Mouse (Mus musculus) heart, embryonic 14.5 days (tissue): ENCODE data around the gene Cdh23. TPM values are rescaled to one million over a fixed set of nuclear protein-coding genes. Genes with fewer than 3 reads are reported as not detected.
"Not testable (repeated sequence)": the region's sequence is repeated elsewhere in the genome, so short reads cannot be mapped to it uniquely, and the experiment has no call there.

Source experiments
- ATAC-seq: fragments of 200-750 bp; cut with Nextera tagmentation; 2 replicates; pipeline ENCODE4 v1.8.0; 2017; ENCODE audit warnings: low read depth, moderate TSS enrichment; ENCODE audit not compliant: insufficient number of reproducible peaks, insufficient read depth, low FRiP score
- H3K27ac ChIP-seq, 2 experiments: fragments of 200-500 bp in 1 of 2; fragments of 300-500 bp in 1 of 2; sonication (generic) in 1 of 2; replicated peaks in 1 of 2; 2 replicates each; pipeline ENCODE4 v1.5.1; 2012 to 2014; ENCODE audit warnings: low read depth in 2 of 2, low read length in 2 of 2, control low read depth in 1 of 2, mild to moderate bottlenecking in 1 of 2, mixed read lengths in 1 of 2; ENCODE audit not compliant: control insufficient read depth in 1 of 2, insufficient read depth in 1 of 2
- H3K27me3 ChIP-seq: fragments of 300-500 bp; sonication (generic); 2 replicates; pipeline ENCODE4 v1.6.1; 2014; ENCODE audit warnings: mild to moderate bottlenecking, low read length, control low read depth; ENCODE audit not compliant: control insufficient read depth, insufficient read depth
- H3K36me3 ChIP-seq: fragments of 300-500 bp; sonication (generic); 2 replicates; pipeline ENCODE4 v1.6.1; 2014; ENCODE audit warnings: mild to moderate bottlenecking, control low read depth, low read length, mixed read lengths; ENCODE audit not compliant: control insufficient read depth, insufficient read depth
- H3K4me1 ChIP-seq, 2 experiments: fragments of 200-500 bp in 1 of 2; fragments of 300-500 bp in 1 of 2; sonication (generic) in 1 of 2; 2 replicates each; pipeline ENCODE4 v1.6.1; 2012 to 2014; ENCODE audit warnings: low read length in 2 of 2, control low read depth in 1 of 2, mixed read lengths in 1 of 2; ENCODE audit not compliant: control insufficient read depth in 2 of 2, insufficient read depth in 2 of 2
- H3K4me2 ChIP-seq: fragments of 300-500 bp; sonication (generic); 2 replicates; pipeline ENCODE4 v1.6.1; 2014; ENCODE audit warnings: mild to moderate bottlenecking, low read length
- H3K4me3 ChIP-seq, 2 experiments: fragments of 200-500 bp in 1 of 2; fragments of 300-500 bp in 1 of 2; sonication (generic) in 1 of 2; 2 replicates each; pipeline ENCODE4 v1.5.1; 2012 to 2014; ENCODE audit warnings: low read length in 2 of 2, mild to moderate bottlenecking in 2 of 2, control low read depth in 1 of 2, low read depth in 1 of 2, moderate library complexity in 1 of 2; ENCODE audit not compliant: control insufficient read depth in 1 of 2, insufficient read depth in 1 of 2
- H3K9ac ChIP-seq: fragments of 300-500 bp; sonication (generic); 2 replicates; pipeline ENCODE4 v1.6.1; 2014; ENCODE audit warnings: mild to moderate bottlenecking, low read length
- H3K9me3 ChIP-seq: fragments of 300-500 bp; sonication (generic); 2 replicates; pipeline ENCODE4 v1.6.1; 2016; ENCODE audit warnings: low read length, control low read depth; ENCODE audit not compliant: control insufficient read depth
- WGBS: fragments of 180-500 bp; shearing (Covaris S2); extraction: QIAGEN DNeasy Blood & Tissue Kit; methylation state at CpG from one replicate; pipeline ENCODE4 v1.1.7; 2014; 5-methylcytosine and 5-hydroxymethylcytosine counted together
- polyA plus RNA-seq: library from polyadenylated mRNA; unstranded; fragments of >200 nt; fragmentation: Nextera tagmentation; extraction: Ambion mirVana; gene quantifications from 2 replicates; pipeline ENCODE4 v1.2.1, GENCODE M21; 2014

Cdh23 gene
- polyA plus RNA-seq, 1 experiment from 2014 or later = 0.31 TPM

- Histone ChIP-seq H3K36me3 (peaks cover 5% of the 10 kb centered on the region; the same call in 1 of the 2 replicates), H3K4me3 (no peak overlapping the region), H3K9me3 (no peaks in the 10 kb centered on the region), H3K4me2 (no peak overlapping the region), H3K27ac (no peak overlapping the region), H3K27me3 (no peaks in the 10 kb centered on the region), H3K4me1 (no peaks in the 10 kb centered on the region), H3K9ac (no peak overlapping the region)
- 70% methylated on average over 3 of the region's 3 CpGs for WGBS
- no peak for ATAC-seq
Measured at GRCm38 (mm10) chr10:60726896-60727295, 30.6 kb upstream of the Cdh23 start.

GRCm38 (mm10) chr10:60724496-60724895 lies 28.2 kb upstream of the Cdh23 start:
- no peak for ATAC-seq
- no peak overlapping the region for H3K4me2 ChIP-seq

GRCm38 (mm10) chr10:60723345-60723744 lies 27.1 kb upstream of the Cdh23 start:
- H3K27me3 ChIP-seq = no peaks in the 10 kb centered on the region
- no peak overlapping the region for H3K4me2 ChIP-seq
- H3K9me3 ChIP-seq = no peaks in the 10 kb centered on the region
- 63% methylated on average over 1 of the region's 1 CpGs for WGBS
- H3K4me1 ChIP-seq = no peaks in the 10 kb centered on the region
- peaks cover 9% of the 10 kb centered on the region; the same call in 1 of the 2 replicates for H3K36me3 ChIP-seq
- no peak overlapping the region for H3K9ac ChIP-seq
- ATAC-seq = no peak
- H3K27ac ChIP-seq = no peak overlapping the region
- no peak overlapping the region for H3K4me3 ChIP-seq

More at GRCm38 (mm10) chr10:60724496-60724895, 28.2 kb upstream of the Cdh23 start:
- no peaks in the 10 kb centered on the region for H3K4me1 ChIP-seq
- H3K9me3 ChIP-seq = no peaks in the 10 kb centered on the region
- no peaks in the 10 kb centered on the region for H3K27me3 ChIP-seq
- peaks cover 9% of the 10 kb centered on the region; the same call in 1 of the 2 replicates for H3K36me3 ChIP-seq
- no peak overlapping the region for H3K4me3 ChIP-seq
- 69% methylated on average over 6 of the region's 6 CpGs for WGBS
- no peak overlapping the region for H3K27ac ChIP-seq
- no peak overlapping the region for H3K9ac ChIP-seq

- Histone ChIP-seq H3K27ac (no peak overlapping the region), H3K36me3 (peaks cover 9% of the 10 kb centered on the region; the same call in 1 of the 2 replicates), H3K4me1 (no peaks in the 10 kb centered on the region), H3K4me3 (no peak overlapping the region), H3K27me3 (no peaks in the 10 kb centered on the region), H3K9ac (no peak overlapping the region), H3K9me3 (no peaks in the 10 kb centered on the region), H3K4me2 (no peak overlapping the region)
- ATAC-seq = no peak
- 49% methylated on average over 12 of the region's 12 CpGs for WGBS
Measured at GRCm38 (mm10) chr10:60721640-60722039, 25.4 kb upstream of the Cdh23 start.

GRCm38 (mm10) chr10:60720461-60720860 lies 24.2 kb upstream of the Cdh23 start:
- Histone ChIP-seq H3K4me2 (no peak overlapping the region), H3K36me3 (peaks cover 19% of the 10 kb centered on the region), H3K4me1 (no peaks in the 10 kb centered on the region), H3K27ac (no peak overlapping the region), H3K27me3 (no peaks in the 10 kb centered on the region), H3K9me3 (no peaks in the 10 kb centered on the region), H3K9ac (no peak overlapping the region), H3K4me3 (no peak overlapping the region)
- WGBS = 79% methylated on average over 5 of the region's 5 CpGs
- ATAC-seq = no peak

GRCm38 (mm10) chr10:60718491-60718890 lies 22.2 kb upstream of the Cdh23 start:
- Histone ChIP-seq H3K36me3 (peaks cover 26% of the 10 kb centered on the region), H3K9ac (no peak overlapping the region), H3K4me3 (no peak overlapping the region), H3K4me2 (no peak overlapping the region), H3K9me3 (0 out of 2 replicates have a peak, but pooled peaks cover 3% of the 10 kb centered on the region), H3K27ac (no peak overlapping the region), H3K27me3 (no peaks in the 10 kb centered on the region), H3K4me1 (no peaks in the 10 kb centered on the region)
- no peak for ATAC-seq
- WGBS = 86% methylated on average over 2 of the region's 2 CpGs

GRCm38 (mm10) chr10:60716449-60716848 lies 20.2 kb upstream of the Cdh23 start:
- Histone ChIP-seq H3K4me2 (no peak overlapping the region), H3K4me1 (no peaks in the 10 kb centered on the region), H3K4me3 (no peak overlapping the region), H3K9me3 (0 out of 2 replicates have a peak, but pooled peaks cover 3% of the 10 kb centered on the region), H3K27ac (no peak overlapping the region), H3K27me3 (no peaks in the 10 kb centered on the region), H3K9ac (no peak overlapping the region), H3K36me3 (peaks cover 22% of the 10 kb centered on the region)
- 79% methylated on average over 3 of the region's 3 CpGs for WGBS
- ATAC-seq = no peak

- peaks cover 18% of the 10 kb centered on the region for H3K36me3 ChIP-seq
- not testable (repeated sequence) for H3K4me1 ChIP-seq, H3K9ac ChIP-seq, H3K4me2 ChIP-seq, H3K27me3 ChIP-seq, H3K9me3 ChIP-seq, H3K4me3 ChIP-seq, ATAC-seq, H3K27ac ChIP-seq
- WGBS = 47% methylated on average over 8 of the region's 8 CpGs
Measured at GRCm38 (mm10) chr10:60712299-60712698, 16.0 kb upstream of the Cdh23 start.
